Mouse (Mus musculus) forebrain, embryonic 13.5 days (tissue): ENCODE measurements around the gene Spata33. TPM values are rescaled to one million over a fixed set of nuclear protein-coding genes. Genes with fewer than 3 reads are reported as not detected.
"Not testable (repeated sequence)": the region's sequence is repeated elsewhere in the genome, so short reads cannot be mapped to it uniquely, and the experiment has no call there.

Source experiments
- ATAC-seq: fragments of 200-750 bp; cut with Nextera tagmentation; 2 replicates; pipeline ENCODE4 v1.8.0; 2017
- H3K27ac ChIP-seq: fragments of 300-500 bp; sonication (generic); 2 replicates; pipeline ENCODE4 v1.5.1; 2015; ENCODE audit warnings: inconsistent platforms, mild to moderate bottlenecking, moderate library complexity
- H3K27me3 ChIP-seq: fragments of 300-500 bp; sonication (generic); 2 replicates; pipeline ENCODE4 v1.6.1; 2015; ENCODE audit warnings: mild to moderate bottlenecking, inconsistent platforms
- H3K36me3 ChIP-seq: fragments of 300-500 bp; sonication (generic); 2 replicates; pipeline ENCODE4 v1.6.1; 2015; ENCODE audit warnings: mild to moderate bottlenecking, inconsistent platforms; ENCODE audit not compliant: poor library complexity, severe bottlenecking
- H3K4me1 ChIP-seq: fragments of 300-500 bp; sonication (generic); 2 replicates; pipeline ENCODE4 v1.6.1; 2015; ENCODE audit warnings: inconsistent platforms
- H3K4me2 ChIP-seq: fragments of 300-500 bp; sonication (generic); 2 replicates; pipeline ENCODE4 v1.6.1; 2015; ENCODE audit warnings: inconsistent platforms, mild to moderate bottlenecking, moderate library complexity
- H3K4me3 ChIP-seq: fragments of 300-500 bp; sonication (generic); 2 replicates; pipeline ENCODE4 v1.5.1; 2015; ENCODE audit warnings: mild to moderate bottlenecking, inconsistent platforms
- H3K9ac ChIP-seq: fragments of 300-500 bp; sonication (generic); 2 replicates; pipeline ENCODE4 v1.6.1; 2015; ENCODE audit warnings: mild to moderate bottlenecking, inconsistent platforms
- H3K9me3 ChIP-seq: fragments of 300-500 bp; sonication (generic); replicated peaks from 2 replicates; pipeline ENCODE4 v1.6.1; 2016; ENCODE audit warnings: inconsistent platforms
- WGBS: fragments of 180-500 bp; shearing (Covaris S2); methylation state at CpG from one replicate; pipeline ENCODE4 v1.1.7; 2015; 5-methylcytosine and 5-hydroxymethylcytosine counted together
- polyA plus RNA-seq: library from polyadenylated mRNA; unstranded; fragments of >200 nt; fragmentation: Nextera tagmentation; extraction: Ambion mirVana; gene quantifications from 2 replicates; pipeline ENCODE4 v1.2.1, GENCODE M21; 2015

Spata33 gene
- polyA plus RNA-seq, 1 experiment from 2014 or later: 4.2 TPM

GRCm38 (mm10) chr8:123211876-123212275, 756 bp upstream of the Spata33 start:
- no peak for ATAC-seq
- Histone ChIP-seq H3K36me3 (peaks cover 35% of the 10 kb centered on the region), H3K27me3 (no peaks in the 10 kb centered on the region), H3K4me3 (peak overlapping the region; percentile 95), H3K4me2 (peak overlapping the region; percentile 95), H3K4me1 (peaks cover 23% of the 10 kb centered on the region), H3K9me3 (no peaks in the 10 kb centered on the region), H3K27ac (no peak overlapping the region), H3K9ac (peak overlapping the region; percentile 97)
- 52% methylated on average over 10 of the region's 10 CpGs for WGBS

GRCm38 (mm10) chr8:123213118-123213772, 613 bp downstream of the Spata33 start:
- H3K4me2 ChIP-seq: peak overlapping the region; percentile 95
- no peak; the same call in none of the 2 replicates for ATAC-seq
- no peaks in the 10 kb centered on the region for H3K27me3 ChIP-seq
- H3K9me3 ChIP-seq: no peaks in the 10 kb centered on the region
- 0 out of 2 replicates have a peak overlapping the region, but pooled peaks have one; percentile 8 for H3K27ac ChIP-seq
- H3K9ac ChIP-seq: peak overlapping the region; percentile 97
- H3K4me1 ChIP-seq: peaks cover 23% of the 10 kb centered on the region
- H3K36me3 ChIP-seq: peaks cover 21% of the 10 kb centered on the region
- H3K4me3 ChIP-seq: peak overlapping the region; percentile 95
- 22% methylated on average over 22 of the region's 22 CpGs for WGBS

GRCm38 (mm10) chr8:123215430-123215829, 2.8 kb downstream of the Spata33 start:
- no peak overlapping the region for H3K4me2 ChIP-seq
- ATAC-seq: no peak
- H3K36me3 ChIP-seq: no peaks in the 10 kb centered on the region
- WGBS: 78% methylated on average over 3 of the region's 3 CpGs
- no peak overlapping the region for H3K27ac ChIP-seq
- H3K4me3 ChIP-seq: no peak overlapping the region
- peaks cover 23% of the 10 kb centered on the region for H3K4me1 ChIP-seq
- no peaks in the 10 kb centered on the region for H3K27me3 ChIP-seq
- H3K9me3 ChIP-seq: no peaks in the 10 kb centered on the region
- H3K9ac ChIP-seq: no peak overlapping the region

GRCm38 (mm10) chr8:123220917-123221316, 8.3 kb downstream of the Spata33 start:
- Histone ChIP-seq H3K36me3 (no peaks in the 10 kb centered on the region), H3K27me3 (no peaks in the 10 kb centered on the region), H3K4me2 (no peak overlapping the region), H3K27ac (no peak overlapping the region), H3K9ac (no peak overlapping the region), H3K4me3 (no peak overlapping the region), H3K9me3 (no peaks in the 10 kb centered on the region), H3K4me1 (peaks cover 15% of the 10 kb centered on the region)
- WGBS: 92% methylated on average over 1 of the region's 1 CpGs
- no peak for ATAC-seq

- WGBS: 3% methylated on average over 59 of the region's 59 CpGs
- ATAC-seq: peak; percentile 94
- Histone ChIP-seq H3K4me1 (peaks cover 15% of the 10 kb centered on the region), H3K4me2 (peak within 1 kb of the TSS; percentile 96), H3K27ac (peak within 1 kb of the TSS; percentile 83), H3K27me3 (no peaks in the 10 kb centered on the region), H3K4me3 (peak within 1 kb of the TSS; percentile 81), H3K9ac (peak within 1 kb of the TSS; percentile 91), H3K36me3 (peaks cover 31% of the 10 kb centered on the region), H3K9me3 (no peaks in the 10 kb centered on the region)
Measured at GRCm38 (mm10) chr8:123224278-123225266, 11.9 kb downstream of the Spata33 start, which contains the start of gene Cdk10. Gene Cdk10 (plus strand): TSS chr8:123224842.

GRCm38 (mm10) chr8:123228416-123228815, 15.8 kb downstream of the Spata33 start:
- 96% methylated on average over 1 of the region's 1 CpGs for WGBS
- Histone ChIP-seq H3K9ac (no peak overlapping the region), H3K4me2 (no peak overlapping the region), H3K4me1 (peaks cover 15% of the 10 kb centered on the region), H3K4me3 (no peak overlapping the region), H3K27me3 (0 out of 2 replicates have a peak, but pooled peaks cover 5% of the 10 kb centered on the region), H3K27ac (no peak overlapping the region), H3K9me3 (no peaks in the 10 kb centered on the region), H3K36me3 (peaks cover 37% of the 10 kb centered on the region)
- no peak for ATAC-seq

- Histone ChIP-seq H3K27me3 (peaks cover 24% of the 10 kb centered on the region), H3K4me1 (peaks cover 13% of the 10 kb centered on the region), H3K36me3 (peaks cover 37% of the 10 kb centered on the region)
- ATAC-seq, H3K9ac ChIP-seq, H3K4me3 ChIP-seq, H3K4me2 ChIP-seq, H3K9me3 ChIP-seq, H3K27ac ChIP-seq: not testable (repeated sequence)
- 86% methylated on average over 11 of the region's 11 CpGs for WGBS
Measured at GRCm38 (mm10) chr8:123230326-123230725, 17.7 kb downstream of the Spata33 start.

GRCm38 (mm10) chr8:123231742-123232141, 19.1 kb downstream of the Spata33 start:
- H3K4me3 ChIP-seq: no peak overlapping the region
- no peak overlapping the region for H3K4me2 ChIP-seq
- H3K27ac ChIP-seq: no peak overlapping the region
- 66% methylated on average over 5 of the region's 5 CpGs for WGBS
- peaks cover 18% of the 10 kb centered on the region for H3K4me1 ChIP-seq
- peaks cover 34% of the 10 kb centered on the region for H3K36me3 ChIP-seq
- H3K9ac ChIP-seq: no peak overlapping the region
- H3K9me3 ChIP-seq: no peaks in the 10 kb centered on the region
- peaks cover 38% of the 10 kb centered on the region for H3K27me3 ChIP-seq
- ATAC-seq: no peak

GRCm38 (mm10) chr8:123232553-123232952, 19.9 kb downstream of the Spata33 start:
- Histone ChIP-seq H3K4me3 (no peak overlapping the region), H3K9me3 (no peaks in the 10 kb centered on the region), H3K4me2 (no peak overlapping the region), H3K4me1 (peaks cover 18% of the 10 kb centered on the region), H3K27me3 (peaks cover 44% of the 10 kb centered on the region), H3K36me3 (peaks cover 26% of the 10 kb centered on the region), H3K9ac (peak overlapping the region; percentile 12; the same call in 1 of the 2 replicates), H3K27ac (no peak overlapping the region)
- 44% methylated on average over 7 of the region's 7 CpGs for WGBS
- no peak for ATAC-seq

GRCm38 (mm10) chr8:123233300-123233699, 20.7 kb downstream of the Spata33 start:
- WGBS: 54% methylated on average over 13 of the region's 13 CpGs
- H3K9ac ChIP-seq: no peak overlapping the region

GRCm38 (mm10) chr8:123233760-123234159, 21.1 kb downstream of the Spata33 start:
- Histone ChIP-seq H3K27ac (no peak overlapping the region), H3K4me2 (no peak overlapping the region), H3K4me1 (peaks cover 18% of the 10 kb centered on the region), H3K4me3 (no peak overlapping the region), H3K9me3 (no peaks in the 10 kb centered on the region), H3K27me3 (peaks cover 44% of the 10 kb centered on the region), H3K36me3 (peaks cover 14% of the 10 kb centered on the region), H3K9ac (no peak overlapping the region)
- WGBS: 79% methylated on average over 11 of the region's 11 CpGs
- no peak for ATAC-seq

More at GRCm38 (mm10) chr8:123233300-123233699, 20.7 kb downstream of the Spata33 start:
- H3K36me3 ChIP-seq: peaks cover 19% of the 10 kb centered on the region
- no peak overlapping the region for H3K4me3 ChIP-seq
- peaks cover 44% of the 10 kb centered on the region for H3K27me3 ChIP-seq
- no peak overlapping the region for H3K4me2 ChIP-seq
- no peaks in the 10 kb centered on the region for H3K9me3 ChIP-seq
- ATAC-seq: no peak
- peaks cover 18% of the 10 kb centered on the region for H3K4me1 ChIP-seq
- H3K27ac ChIP-seq: no peak overlapping the region
